Mouse (Mus musculus) kidney, embryonic 15.5 days (tissue): Measurements from ENCODE around the gene Fcor. TPM values are rescaled to one million over a fixed set of nuclear protein-coding genes. Genes with fewer than 3 reads are reported as not detected.

Experiments
- ATAC-seq: fragments of 200-750 bp; cut with Nextera tagmentation; replicated peaks from 2 replicates; pipeline ENCODE4 v1.8.0; 2017; ENCODE audit warnings: moderate TSS enrichment; ENCODE audit not compliant: low FRiP score
- H3K27ac ChIP-seq: fragments of 300-500 bp; sonication (generic); 2 replicates; pipeline ENCODE4 v1.5.1; 2015; ENCODE audit warnings: mild to moderate bottlenecking, inconsistent platforms
- H3K27me3 ChIP-seq: fragments of 300-500 bp; sonication (generic); 2 replicates; pipeline ENCODE4 v1.6.1; 2015; ENCODE audit warnings: inconsistent platforms
- H3K36me3 ChIP-seq: fragments of 300-500 bp; sonication (generic); 2 replicates; pipeline ENCODE4 v1.6.1; 2015; ENCODE audit warnings: inconsistent platforms
- H3K4me1 ChIP-seq: fragments of 300-500 bp; sonication (generic); 2 replicates; pipeline ENCODE4 v1.6.1; 2015; ENCODE audit warnings: inconsistent platforms
- H3K4me2 ChIP-seq: fragments of 300-500 bp; sonication (generic); 2 replicates; pipeline ENCODE4 v1.6.1; 2015; ENCODE audit warnings: moderate library complexity, mild to moderate bottlenecking, inconsistent platforms
- H3K4me3 ChIP-seq: fragments of 300-500 bp; sonication (generic); replicated peaks from 2 replicates; pipeline ENCODE4 v1.5.1; 2015; ENCODE audit warnings: mild to moderate bottlenecking, inconsistent platforms
- H3K9ac ChIP-seq: fragments of 300-500 bp; sonication (generic); 2 replicates; pipeline ENCODE4 v1.6.1; 2015; ENCODE audit warnings: mild to moderate bottlenecking, inconsistent platforms
- H3K9me3 ChIP-seq: fragments of 300-500 bp; sonication (generic); replicated peaks from 2 replicates; pipeline ENCODE4 v1.6.1; 2016; ENCODE audit warnings: inconsistent platforms
- WGBS: fragments of 180-500 bp; shearing (Covaris S2); methylation state at CpG from one replicate; pipeline ENCODE4 v1.1.7; 2015; ENCODE audit warnings: mixed read lengths; 5-methylcytosine and 5-hydroxymethylcytosine counted together
- polyA plus RNA-seq: library from polyadenylated mRNA; unstranded; fragments of >200 nt; fragmentation: Nextera tagmentation; extraction: Ambion mirVana; gene quantifications from 2 replicates; pipeline ENCODE4 v1.2.1, GENCODE M21; 2015

Fcor gene
- polyA plus RNA-seq: 12.4 and 12.6 TPM in 2 replicates

DNA sequence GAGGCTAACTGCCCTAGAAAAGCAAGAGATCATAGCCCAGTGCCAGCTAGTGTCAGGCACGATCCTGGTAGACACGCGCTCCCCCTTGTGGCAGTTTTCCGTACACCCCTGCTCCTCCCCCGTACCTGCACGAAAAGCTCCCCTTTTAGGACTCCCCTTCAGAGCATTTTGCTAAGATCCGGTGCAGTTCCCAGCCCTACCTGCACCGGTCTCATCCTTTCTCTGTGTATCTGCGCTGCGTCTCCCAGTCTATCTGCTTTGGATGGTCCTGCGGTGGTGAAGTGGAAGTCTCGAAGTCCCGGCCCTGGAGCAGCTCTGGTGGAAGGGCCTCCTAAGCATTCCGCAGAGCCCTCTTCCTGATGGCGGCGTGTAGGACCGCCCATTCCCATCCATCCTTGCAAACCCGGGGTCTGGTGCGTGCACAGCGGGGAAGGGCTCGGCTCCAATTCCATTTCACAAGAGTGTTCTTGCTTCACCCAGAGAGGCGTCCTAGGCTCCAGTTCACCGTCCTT lies at the start of gene Fcor:
Fcor (minus strand) TSS at position 383 of the 512 bp plus-strand sequence.
- H3K36me3 ChIP-seq: no peaks in the 10 kb centered on the region
- under 1% methylated on average over 23 of the region's 23 CpGs for WGBS
- H3K9ac ChIP-seq: peak within 1 kb of the TSS; percentile 48
- no peaks in the 10 kb centered on the region for H3K9me3 ChIP-seq
- peaks cover 11% of the 10 kb centered on the region for H3K4me1 ChIP-seq
- no peaks in the 10 kb centered on the region for H3K27me3 ChIP-seq
- peak; percentile 83 for ATAC-seq
- peak within 1 kb of the TSS; percentile 84 for H3K4me2 ChIP-seq
- peak within 1 kb of the TSS; percentile 75 for H3K27ac ChIP-seq
- H3K4me3 ChIP-seq: peak within 1 kb of the TSS; percentile 65

DNA sequence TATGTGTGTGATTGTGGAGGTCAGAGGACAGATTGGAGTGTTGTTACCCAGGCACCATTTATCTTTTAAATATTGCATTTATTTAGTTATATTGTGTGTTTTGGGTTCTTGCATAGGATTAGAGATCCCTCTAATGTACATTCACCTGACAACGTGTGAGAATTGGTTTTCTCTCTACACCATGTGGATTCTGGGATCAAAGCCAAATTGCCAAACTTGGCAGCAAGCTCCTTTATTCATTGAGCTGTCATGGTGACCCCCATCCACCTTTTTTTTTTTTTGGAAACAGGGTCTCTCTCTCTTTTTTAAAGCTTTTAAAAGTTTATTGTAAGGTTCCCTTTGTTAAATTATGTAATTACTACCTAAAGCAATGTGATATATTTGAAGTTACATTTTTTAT lies 48.9 kb upstream of the Fcor start:
- H3K4me1 ChIP-seq: no peaks in the 10 kb centered on the region
- H3K9me3 ChIP-seq: no peaks in the 10 kb centered on the region
- H3K27me3 ChIP-seq: no peaks in the 10 kb centered on the region
- ATAC-seq: no peak
- no peak overlapping the region for H3K4me2 ChIP-seq
- no peak overlapping the region for H3K27ac ChIP-seq
- no peak overlapping the region for H3K9ac ChIP-seq
- H3K4me3 ChIP-seq: no peak overlapping the region
- no peaks in the 10 kb centered on the region for H3K36me3 ChIP-seq
- WGBS: 45% methylated on average over 1 of the region's 1 CpGs

DNA sequence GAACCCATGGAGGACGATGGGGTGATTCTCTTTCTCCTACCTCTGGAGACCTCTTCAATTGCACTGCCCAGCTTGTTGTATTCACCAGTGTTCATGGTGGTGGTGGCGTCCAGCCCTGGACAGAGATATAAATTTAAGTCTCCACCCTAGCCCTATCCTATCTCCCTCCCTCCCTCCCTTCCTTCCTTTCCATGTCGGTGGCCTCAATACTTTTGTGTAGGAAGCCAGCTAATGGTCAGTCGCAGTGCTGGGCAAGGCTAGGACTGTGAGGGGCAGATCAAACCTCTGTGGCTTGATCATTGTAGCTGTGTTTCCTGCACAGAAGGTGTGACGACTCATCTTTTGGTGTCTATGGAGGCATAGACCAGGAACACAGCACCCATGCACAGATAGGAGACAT lies 48.4 kb upstream of the Fcor start, which contains the start of gene Clec4g:
Clec4g (minus strand) TSS at position 101 of the 400 bp plus-strand sequence.
- Histone ChIP-seq H3K27me3 (no peaks in the 10 kb centered on the region), H3K4me1 (no peaks in the 10 kb centered on the region), H3K27ac (no peak within 1 kb of the TSS), H3K9ac (no peak within 1 kb of the TSS), H3K4me3 (no peak within 1 kb of the TSS), H3K9me3 (no peaks in the 10 kb centered on the region), H3K36me3 (no peaks in the 10 kb centered on the region), H3K4me2 (no peak within 1 kb of the TSS)
- no peak for ATAC-seq
- 69% methylated on average over 5 of the region's 5 CpGs for WGBS

DNA sequence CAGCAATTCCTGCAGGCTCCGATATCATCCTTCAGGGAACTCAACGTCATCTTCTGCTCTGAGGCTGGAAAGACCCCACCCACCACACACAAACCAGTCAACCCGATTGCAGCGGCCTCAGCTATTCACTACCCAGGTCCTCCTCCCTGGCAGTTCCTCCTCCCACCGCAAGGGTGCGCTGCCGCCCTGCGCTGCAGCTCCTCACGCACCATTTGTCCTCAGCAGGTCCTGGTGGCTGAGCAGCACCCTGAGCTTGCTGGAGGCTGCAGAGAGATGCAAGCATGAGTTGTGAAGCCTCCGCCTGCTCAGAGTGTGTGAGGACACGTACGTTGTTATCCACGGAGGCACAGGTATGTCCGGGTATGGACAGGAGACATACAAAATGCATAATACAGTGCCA lies 46.4 kb upstream of the Fcor start:
- peak; percentile 77 for ATAC-seq
- Histone ChIP-seq H3K4me3 (no peak overlapping the region), H3K27ac (no peak overlapping the region), H3K9ac (no peak overlapping the region), H3K4me2 (no peak overlapping the region), H3K27me3 (no peaks in the 10 kb centered on the region), H3K4me1 (no peaks in the 10 kb centered on the region), H3K9me3 (no peaks in the 10 kb centered on the region), H3K36me3 (no peaks in the 10 kb centered on the region)
- 17% methylated on average over 14 of the region's 14 CpGs for WGBS

DNA sequence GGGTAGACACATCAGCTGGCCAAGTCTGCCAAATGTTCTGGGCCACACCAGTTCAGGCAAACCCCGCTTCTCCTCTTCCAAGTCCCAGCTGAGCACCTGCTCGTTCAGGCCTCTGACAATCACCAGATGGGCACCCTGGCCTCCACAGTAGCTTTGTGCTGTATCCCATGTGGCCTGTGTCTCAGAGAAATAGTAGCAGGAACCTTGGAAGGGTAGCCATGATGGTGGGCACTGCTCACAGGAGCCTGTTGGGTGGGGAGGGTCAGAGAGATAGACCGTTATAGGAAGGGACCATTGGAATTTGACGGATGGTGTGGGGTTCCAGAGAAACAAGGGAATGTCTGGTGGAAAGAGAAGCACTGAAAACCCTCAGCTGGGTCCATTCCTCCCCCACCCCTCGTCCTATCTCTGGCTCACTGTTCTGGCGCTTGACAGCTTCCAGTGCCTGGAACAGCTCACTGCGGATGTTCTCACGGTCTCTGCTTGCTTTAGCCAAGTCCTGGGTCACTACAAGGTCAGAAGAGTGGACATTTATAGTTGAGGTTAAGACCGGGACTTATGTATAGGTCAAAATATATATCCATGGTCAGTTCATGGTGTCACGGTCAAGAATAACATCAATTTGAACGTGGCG lies 45.3 kb upstream of the Fcor start:
- ATAC-seq: 0 out of 2 replicates have a peak, but pooled peaks have one; percentile 22
- H3K27ac ChIP-seq: no peak overlapping the region
- WGBS: 54% methylated on average over 12 of the region's 12 CpGs
- no peaks in the 10 kb centered on the region for H3K27me3 ChIP-seq
- H3K9ac ChIP-seq: no peak overlapping the region
- no peaks in the 10 kb centered on the region for H3K36me3 ChIP-seq
- H3K9me3 ChIP-seq: no peaks in the 10 kb centered on the region
- no peak overlapping the region for H3K4me3 ChIP-seq
- no peaks in the 10 kb centered on the region for H3K4me1 ChIP-seq
- H3K4me2 ChIP-seq: no peak overlapping the region

DNA sequence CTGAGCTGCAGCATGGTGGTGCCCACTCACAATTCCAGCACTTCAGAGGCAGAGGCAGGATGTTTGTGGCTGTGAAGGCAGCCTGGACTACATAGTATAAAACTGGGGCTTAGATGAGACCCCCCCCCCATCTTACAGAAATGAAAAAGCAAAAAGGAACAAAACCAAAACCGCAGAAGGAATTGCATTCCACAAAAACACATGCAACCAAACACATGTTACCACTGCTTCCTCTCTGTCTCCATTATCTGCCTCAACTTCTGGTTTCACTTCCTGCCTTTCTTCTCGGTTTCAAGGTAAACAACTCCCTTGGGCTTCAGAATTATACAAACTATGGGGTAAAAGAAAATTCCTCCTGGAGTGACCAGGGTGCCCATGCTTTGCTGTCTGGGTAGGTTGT lies 39.5 kb upstream of the Fcor start:
- 69% methylated on average over 2 of the region's 2 CpGs for WGBS
- no peak overlapping the region for H3K27ac ChIP-seq
- H3K4me3 ChIP-seq: no peak overlapping the region
- H3K9me3 ChIP-seq: no peaks in the 10 kb centered on the region
- no peaks in the 10 kb centered on the region for H3K36me3 ChIP-seq
- H3K9ac ChIP-seq: no peak overlapping the region
- no peak for ATAC-seq
- H3K4me1 ChIP-seq: no peaks in the 10 kb centered on the region
- no peak overlapping the region for H3K4me2 ChIP-seq
- H3K27me3 ChIP-seq: no peaks in the 10 kb centered on the region

DNA sequence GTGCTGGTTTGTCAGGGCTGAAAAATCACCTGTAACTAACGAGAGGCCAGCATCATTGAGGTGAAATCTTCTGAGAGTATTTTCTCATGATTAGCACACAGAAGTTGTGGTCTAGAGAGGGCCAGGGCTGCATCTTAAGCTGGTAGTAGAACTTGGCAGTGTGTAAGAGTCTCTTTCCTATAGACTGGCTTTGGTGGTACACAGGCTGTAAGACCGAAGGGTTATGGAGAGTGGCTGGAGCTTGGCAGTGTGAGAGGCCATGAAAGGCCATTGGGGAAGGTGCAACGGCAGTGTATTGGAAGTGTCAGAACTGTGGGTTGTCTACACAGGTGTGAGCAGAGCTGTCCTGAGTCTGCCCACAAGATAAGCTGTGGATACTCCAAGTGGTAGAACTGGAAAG lies 38.1 kb upstream of the Fcor start:
- no peak overlapping the region for H3K4me3 ChIP-seq
- no peaks in the 10 kb centered on the region for H3K36me3 ChIP-seq
- no peak for ATAC-seq
- H3K27me3 ChIP-seq: no peaks in the 10 kb centered on the region
- H3K27ac ChIP-seq: no peak overlapping the region
- H3K4me2 ChIP-seq: no peak overlapping the region
- H3K9me3 ChIP-seq: no peaks in the 10 kb centered on the region
- H3K9ac ChIP-seq: no peak overlapping the region
- no peaks in the 10 kb centered on the region for H3K4me1 ChIP-seq
- WGBS: 76% methylated on average over 3 of the region's 3 CpGs

DNA sequence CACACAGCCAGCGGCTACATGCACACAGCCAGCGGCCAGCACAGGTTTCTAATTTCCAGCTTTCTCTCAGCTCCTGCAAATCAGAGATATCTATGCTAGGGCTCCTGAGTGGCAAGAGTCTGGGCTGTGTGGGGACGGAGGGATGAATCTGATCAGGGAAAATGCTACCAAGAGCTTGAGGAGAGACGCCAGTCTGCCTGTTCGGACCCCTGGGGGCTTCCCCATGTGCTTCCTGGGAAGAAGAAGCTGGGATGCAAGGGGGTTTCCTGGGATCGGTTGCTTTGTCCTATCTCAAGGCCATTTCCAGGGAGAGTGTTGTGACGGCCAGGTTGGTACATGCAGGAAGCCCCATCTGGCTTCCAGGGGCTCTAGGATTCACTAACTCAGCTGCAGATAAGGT lies 35.4 kb upstream of the Fcor start:
- no peak for ATAC-seq
- Histone ChIP-seq H3K27me3 (no peaks in the 10 kb centered on the region), H3K9me3 (no peaks in the 10 kb centered on the region), H3K36me3 (no peaks in the 10 kb centered on the region), H3K4me3 (no peak overlapping the region), H3K4me2 (no peak overlapping the region), H3K27ac (no peak overlapping the region), H3K4me1 (no peaks in the 10 kb centered on the region), H3K9ac (no peak overlapping the region)
- WGBS: 77% methylated on average over 7 of the region's 7 CpGs

DNA sequence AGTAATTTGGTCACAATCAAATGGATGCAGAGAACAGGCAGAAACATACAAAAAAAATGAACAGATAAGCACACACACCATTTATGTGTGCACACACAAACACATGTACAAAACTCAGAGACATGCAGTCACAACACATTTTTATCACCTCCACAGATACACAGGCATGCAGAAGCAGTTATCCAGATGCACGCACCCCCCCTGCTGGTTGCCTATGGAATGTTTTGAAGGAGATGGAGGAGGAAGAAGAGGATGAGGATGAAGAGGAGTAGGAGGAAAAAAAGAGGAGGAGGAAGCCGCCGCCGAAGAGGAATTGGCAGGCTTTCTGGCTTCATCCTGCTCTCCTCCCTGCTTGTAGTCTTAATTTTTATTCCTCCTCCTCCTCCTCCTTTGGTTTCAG lies 33.5 kb upstream of the Fcor start:
- H3K9me3 ChIP-seq: no peaks in the 10 kb centered on the region
- ATAC-seq: no peak
- no peak overlapping the region for H3K4me3 ChIP-seq
- no peaks in the 10 kb centered on the region for H3K4me1 ChIP-seq
- H3K27ac ChIP-seq: no peak overlapping the region
- no peaks in the 10 kb centered on the region for H3K36me3 ChIP-seq
- no peak overlapping the region for H3K4me2 ChIP-seq
- no peaks in the 10 kb centered on the region for H3K27me3 ChIP-seq
- WGBS: 45% methylated on average over 4 of the region's 4 CpGs
- H3K9ac ChIP-seq: no peak overlapping the region

DNA sequence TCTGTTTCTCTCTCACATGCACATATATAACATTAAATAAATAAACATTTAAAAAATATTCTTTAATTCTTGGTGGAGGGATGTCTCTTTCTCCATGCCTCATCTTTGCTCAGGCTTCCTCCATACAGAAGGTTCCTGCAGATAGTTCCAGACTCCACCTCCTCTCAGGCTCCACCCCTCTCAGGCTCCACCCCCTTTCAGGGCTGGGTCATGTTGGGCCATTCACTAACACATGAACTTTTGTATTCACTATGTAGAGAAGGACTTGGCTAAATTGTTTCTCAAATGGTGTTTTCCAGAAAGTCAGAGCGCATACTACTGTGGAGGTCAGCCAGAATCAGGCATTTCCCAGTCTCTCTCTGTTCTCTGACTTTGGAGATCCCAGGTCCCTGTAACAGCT lies 29.3 kb upstream of the Fcor start:
- H3K27me3 ChIP-seq: no peaks in the 10 kb centered on the region
- no peaks in the 10 kb centered on the region for H3K4me1 ChIP-seq
- 93% methylated on average over 1 of the region's 1 CpGs for WGBS
- no peaks in the 10 kb centered on the region for H3K9me3 ChIP-seq
- no peak for ATAC-seq
- H3K9ac ChIP-seq: no peak overlapping the region
- no peak overlapping the region for H3K27ac ChIP-seq
- no peak overlapping the region for H3K4me2 ChIP-seq
- H3K4me3 ChIP-seq: no peak overlapping the region
- H3K36me3 ChIP-seq: no peaks in the 10 kb centered on the region

DNA sequence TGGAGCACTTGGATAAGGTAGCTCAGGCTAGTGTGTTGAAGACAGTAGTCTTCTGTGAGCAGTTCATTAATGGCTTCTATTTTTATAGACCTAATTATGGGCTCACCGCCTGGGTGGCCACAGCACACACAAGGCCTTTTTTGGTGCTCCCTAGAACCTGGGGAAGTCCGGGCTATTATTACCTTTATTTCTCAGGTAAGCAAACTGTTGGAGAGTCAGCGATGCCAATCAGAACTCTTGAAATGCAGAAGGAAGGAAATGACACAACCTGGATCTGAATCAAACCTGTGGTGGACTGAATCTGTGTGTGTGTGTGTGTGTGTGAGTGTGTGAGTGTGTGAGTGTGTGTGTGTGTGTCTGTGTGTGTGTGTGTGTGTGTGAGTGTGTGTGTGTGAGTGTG lies 22.0 kb upstream of the Fcor start, which contains the start of gene Fcer2a:
Fcer2a (minus strand) TSS at position 55 of the 400 bp plus-strand sequence.
- Histone ChIP-seq H3K4me1 (no peaks in the 10 kb centered on the region), H3K27me3 (no peaks in the 10 kb centered on the region), H3K4me3 (no peak within 1 kb of the TSS), H3K9ac (no peak within 1 kb of the TSS), H3K27ac (no peak within 1 kb of the TSS), H3K4me2 (no peak within 1 kb of the TSS), H3K36me3 (no peaks in the 10 kb centered on the region), H3K9me3 (no peaks in the 10 kb centered on the region)
- no peak for ATAC-seq
- WGBS: 75% methylated on average over 3 of the region's 3 CpGs

DNA sequence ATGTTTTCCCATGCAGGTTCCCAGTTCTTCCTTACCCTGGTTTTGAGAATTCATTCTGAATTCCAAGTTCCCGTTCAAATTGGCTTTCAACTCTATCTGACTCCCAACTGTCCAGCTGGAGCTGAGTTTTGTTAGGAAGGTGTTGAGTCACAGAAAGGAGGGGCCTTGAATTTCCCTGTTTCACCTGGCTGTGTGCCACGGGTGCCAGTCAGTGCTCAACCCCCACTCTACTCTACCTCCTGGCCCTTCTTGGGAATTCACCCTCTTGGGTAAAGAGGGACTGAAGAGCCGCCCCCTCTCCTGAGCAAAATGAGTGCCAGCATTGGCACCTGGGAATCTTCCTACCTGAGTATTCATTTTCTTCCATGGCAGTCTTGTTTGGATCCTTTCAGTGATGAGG lies 18.6 kb upstream of the Fcor start:
- Histone ChIP-seq H3K4me1 (no peaks in the 10 kb centered on the region), H3K9ac (no peak overlapping the region), H3K27ac (no peak overlapping the region), H3K9me3 (no peaks in the 10 kb centered on the region), H3K36me3 (no peaks in the 10 kb centered on the region), H3K27me3 (no peaks in the 10 kb centered on the region), H3K4me3 (no peak overlapping the region), H3K4me2 (no peak overlapping the region)
- 78% methylated on average over 3 of the region's 3 CpGs for WGBS
- ATAC-seq: no peak

DNA sequence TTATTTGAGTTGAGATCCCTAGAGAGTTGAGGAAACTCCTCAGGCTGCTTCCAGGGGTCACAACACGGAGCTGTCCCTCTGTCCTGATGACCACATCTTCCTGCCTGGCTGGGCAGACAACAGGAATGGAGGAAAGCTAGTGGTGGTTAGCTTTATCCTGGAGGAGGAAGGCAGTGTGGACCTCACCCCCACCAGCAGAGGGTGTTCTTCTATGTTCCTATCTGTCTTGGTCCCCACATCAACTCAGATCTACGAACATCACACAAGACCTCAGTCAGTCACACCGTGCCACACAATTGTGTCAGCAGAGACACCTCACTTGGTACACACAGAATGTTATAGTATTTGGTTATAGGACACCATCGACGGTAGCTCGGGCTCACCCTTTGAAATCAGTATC lies 15.4 kb upstream of the Fcor start:
- Histone ChIP-seq H3K4me2 (no peak overlapping the region), H3K4me3 (no peak overlapping the region), H3K36me3 (peaks cover 3% of the 10 kb centered on the region; the same call in 1 of the 2 replicates), H3K4me1 (no peaks in the 10 kb centered on the region), H3K27ac (no peak overlapping the region), H3K9me3 (no peaks in the 10 kb centered on the region), H3K27me3 (no peaks in the 10 kb centered on the region), H3K9ac (no peak overlapping the region)
- 75% methylated on average over 6 of the region's 6 CpGs for WGBS
- no peak for ATAC-seq
